Mouse (Mus musculus) testis, adult 10 weeks (tissue): ENCODE results near the gene Rpf1. TPM values are rescaled to one million over a fixed set of nuclear protein-coding genes. Genes with fewer than 3 reads are reported as not detected.

Source experiments
- polyA plus RNA-seq: library from polyadenylated mRNA; stranded (reverse); fragments of 350-450 nt; fragmentation: Illumina TruSeq; extraction: RNeasy Lipid Tissue Mini Kit (QIAGEN cat#74804); gene quantifications from one replicate; pipeline ENCODE4 v1.2.3, GENCODE M21; 2014; ENCODE audit warnings: low read depth, low replicate concordance

The Rpf1 gene
- 78.8 TPM for polyA plus RNA-seq

DNA sequence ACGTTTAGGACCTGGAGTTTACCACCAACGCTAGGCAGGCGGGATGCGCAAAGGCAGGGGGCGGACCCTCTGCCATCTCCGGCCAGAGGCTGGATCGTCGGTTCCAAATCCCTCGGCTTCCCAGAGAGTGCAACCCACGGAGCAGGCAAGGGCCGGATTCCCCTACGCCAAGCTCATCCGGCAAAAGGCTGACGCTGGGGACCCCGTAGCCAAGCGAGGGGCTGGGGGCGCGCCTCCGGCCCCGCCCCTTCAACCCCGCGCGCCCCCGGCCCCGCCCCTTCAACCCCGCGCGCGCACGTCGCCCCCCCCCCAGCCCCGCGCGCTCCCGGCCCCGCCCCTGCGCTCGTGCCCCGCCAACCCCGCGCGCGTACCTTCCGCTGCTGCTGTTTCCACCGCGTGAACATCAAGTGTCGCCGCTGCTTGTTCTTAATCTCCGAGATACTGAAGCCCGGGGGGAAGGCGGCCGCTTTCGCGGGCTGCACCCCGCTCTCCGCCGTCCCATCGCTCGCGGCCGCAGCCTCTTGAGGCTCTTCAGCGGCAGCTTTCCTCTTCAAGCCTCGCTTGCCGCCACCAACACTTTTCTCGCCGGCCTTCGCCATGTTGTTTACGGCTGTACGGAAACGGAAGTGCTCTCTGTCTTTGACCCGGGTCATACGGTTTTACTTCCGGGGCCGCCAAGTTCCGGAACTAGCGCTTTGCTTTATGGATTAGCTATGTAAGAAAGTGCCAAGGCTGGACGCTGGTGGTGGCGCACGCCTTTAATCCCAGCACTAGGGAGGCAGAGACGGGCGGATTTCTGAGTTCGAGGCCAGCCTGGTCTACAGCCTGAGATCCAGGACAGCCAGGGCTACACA lies at the start of gene Rpf1:
Rpf1 (minus strand) TSS at position 632 of the 854 bp plus-strand sequence.

DNA sequence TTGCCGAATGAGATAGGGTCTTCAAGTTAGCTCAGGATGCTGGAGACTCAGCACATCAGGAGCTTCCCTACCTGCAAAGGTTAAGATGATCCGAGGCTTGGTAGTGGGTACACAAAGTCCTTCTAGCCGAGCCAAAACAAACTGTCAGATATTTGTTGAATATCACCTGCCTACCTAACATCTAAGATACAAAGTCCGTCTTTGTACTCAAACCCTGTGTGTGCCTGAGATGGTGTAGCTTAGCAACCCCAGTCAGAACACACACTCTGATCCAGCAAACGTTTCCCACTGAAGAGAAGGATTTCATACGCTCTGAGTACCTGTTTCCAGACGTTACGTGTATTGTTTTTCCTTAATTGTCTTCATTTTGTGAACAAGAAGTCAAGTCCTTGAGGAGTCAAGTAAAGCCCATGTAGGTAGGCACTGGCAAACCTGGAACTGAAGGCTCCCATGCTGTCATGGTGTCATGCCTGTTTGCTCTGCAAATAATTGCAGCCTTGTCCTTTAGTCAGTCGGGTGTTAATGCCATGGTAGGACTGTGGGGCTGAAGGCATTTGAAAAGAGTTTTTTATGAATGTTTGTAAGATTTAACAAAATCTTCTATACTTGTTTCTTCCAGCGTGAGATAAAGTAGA lies 49.0 kb upstream of the Rpf1 start, which contains the start of gene Uox:
Uox (plus strand) TSS at position 279 of the 635 bp plus-strand sequence.

GRCm38 (mm10) chr3:146499431-146500002 lies 21.7 kb downstream of the Rpf1 start, which contains the start of the genes Spata1 and Gng5:
TSS of gene Spata1 (minus strand) at chr3:146499753.
TSS of gene Gng5 (plus strand) at chr3:146499807.

Other genes starting within 250 kb of the Rpf1 start
- gene Ssx2ip, start 116.8 kb downstream of the Rpf1 start, polyA plus RNA-seq = 419 TPM
- gene Ctbs, start 71.6 kb downstream of the Rpf1 start, polyA plus RNA-seq = 8.6 TPM
- 1,034 TPM for gene Spata1, start 21.7 kb downstream of the Rpf1 start, polyA plus RNA-seq
- gene Gng5, start 21.6 kb downstream of the Rpf1 start, polyA plus RNA-seq = 719 TPM
- gene Uox, start 49.0 kb upstream of the Rpf1 start, polyA plus RNA-seq = 0.31 TPM
- 0.07 TPM for gene Dnase2b, start 94.2 kb upstream of the Rpf1 start, polyA plus RNA-seq
- 862 TPM for gene 4930503B20Rik, start 129.9 kb upstream of the Rpf1 start, polyA plus RNA-seq
- gene Samd13, start 164.2 kb upstream of the Rpf1 start, polyA plus RNA-seq = not detected